Mouse (Mus musculus) adipocyte (in vitro differentiated cells): ENCODE measurements at regions not wholly inside any gene's neighbourhood (a gene's known extent, or its start where the extent isn't known, plus 50 kb on each side); places are given as distances from the start of the nearest gene placed in this dataset.

Source experiments
- DNase-seq: peaks from one replicate; pipeline ENCODE4 v3.0.0-alpha.2; 2016; ENCODE audit warnings: low spot score

- no peak for DNase-seq
Observed at GRCm38 (mm10) chr10:92077291-92077690, 644.9 kb downstream of the Nedd1 start.

- no peak for DNase-seq
Observed at GRCm38 (mm10) chr10:92076754-92077153, 645.5 kb downstream of the Nedd1 start.

GRCm38 (mm10) chr10:92075469-92075868 lies 646.8 kb downstream of the Nedd1 start:
- no peak for DNase-seq

GRCm38 (mm10) chr10:92074698-92075394 lies 647.4 kb downstream of the Nedd1 start:
- DNase-seq, result no peak

DNA sequence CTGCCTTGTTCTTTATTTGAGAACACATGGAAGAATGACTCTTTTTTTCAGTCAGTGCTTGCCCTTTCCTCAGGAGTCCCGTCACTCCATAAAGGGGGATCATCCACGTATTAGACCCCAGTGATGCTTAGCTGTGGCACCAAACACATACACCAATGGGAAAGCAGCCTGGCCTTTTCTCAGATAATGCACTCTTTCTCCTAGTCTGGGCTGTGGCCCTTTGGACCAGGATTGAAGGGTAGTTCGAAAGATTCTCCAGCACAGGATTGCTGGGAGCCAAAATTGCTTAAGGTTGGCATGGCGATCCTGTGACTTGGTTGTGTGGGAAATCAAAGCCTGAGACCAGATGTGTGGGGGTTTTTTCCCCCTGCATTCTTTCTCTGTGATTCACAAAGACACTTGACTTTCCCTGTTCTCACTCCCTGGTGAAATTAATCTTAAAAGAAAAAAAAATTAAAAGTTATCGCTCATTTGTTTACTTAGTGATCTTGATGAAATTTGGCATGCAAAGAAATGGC lies 648.3 kb downstream of the Nedd1 start:
- DNase-seq, result no peak

- no peak for DNase-seq
Observed at GRCm38 (mm10) chr10:92044783-92045182, 677.4 kb downstream of the Nedd1 start.

DNA sequence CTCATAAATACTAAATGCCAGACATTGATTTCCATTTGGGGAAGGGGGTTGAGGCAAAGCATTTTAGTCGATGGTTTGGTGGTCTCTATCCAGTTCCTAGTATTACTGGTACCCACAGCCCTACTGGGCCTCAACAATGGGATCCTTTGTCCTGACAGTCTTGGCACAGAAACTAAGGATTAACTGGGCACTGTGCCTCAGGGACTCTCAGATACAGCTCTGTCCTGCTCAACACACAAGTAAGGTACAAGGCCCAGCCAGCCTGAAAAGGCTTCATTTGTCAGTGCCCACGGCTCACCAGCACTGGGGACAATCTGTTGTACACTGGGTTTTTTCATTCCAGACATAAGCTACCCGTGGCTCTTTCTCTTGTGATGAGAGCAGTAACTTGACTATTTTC lies 686.0 kb downstream of the Nedd1 start:
- no peak for DNase-seq

DNA sequence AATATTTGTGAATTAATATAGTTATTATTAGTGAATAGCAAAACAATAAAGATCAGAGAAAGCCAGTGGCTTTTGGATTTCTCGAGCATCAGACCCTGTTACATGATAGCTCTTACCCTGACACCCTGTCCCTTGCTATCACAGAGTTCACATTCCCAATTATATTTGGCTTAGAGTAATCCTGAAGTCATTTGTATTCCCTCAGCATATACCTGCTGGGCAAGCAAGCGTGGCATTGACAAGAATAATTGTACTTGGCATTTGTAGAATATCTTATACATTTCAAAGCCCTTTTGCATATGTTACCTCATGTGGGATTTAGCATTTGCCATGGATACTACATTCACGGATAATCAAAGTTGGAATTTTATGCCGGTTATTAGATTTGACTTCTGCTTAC lies 692.0 kb downstream of the Nedd1 start:
- DNase-seq, result no peak

GRCm38 (mm10) chr10:92024203-92024602 lies 698.0 kb downstream of the Nedd1 start:
- DNase-seq, result no peak

DNA sequence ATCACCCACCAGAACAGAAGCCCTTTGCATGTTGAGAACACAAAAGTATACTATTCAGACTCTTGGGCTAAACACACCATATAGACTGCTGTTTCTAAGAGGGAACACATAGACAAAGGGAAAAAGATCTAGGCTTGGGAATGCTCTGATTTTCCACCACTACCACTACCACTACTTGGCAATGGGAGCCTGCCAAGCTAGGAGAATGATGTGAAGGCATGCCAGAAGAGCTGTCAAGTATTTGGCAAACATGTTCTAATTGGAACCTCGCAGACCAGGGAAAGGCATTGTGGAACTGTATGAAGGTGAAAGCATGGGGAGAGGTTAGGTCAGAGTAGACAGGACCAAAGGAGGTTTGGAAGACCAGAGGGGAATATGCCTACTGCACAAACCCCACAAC lies 701.2 kb downstream of the Nedd1 start:
- DNase-seq, result no peak

- no peak for DNase-seq
Observed at GRCm38 (mm10) chr10:92009551-92009950, 712.7 kb downstream of the Nedd1 start.

DNA sequence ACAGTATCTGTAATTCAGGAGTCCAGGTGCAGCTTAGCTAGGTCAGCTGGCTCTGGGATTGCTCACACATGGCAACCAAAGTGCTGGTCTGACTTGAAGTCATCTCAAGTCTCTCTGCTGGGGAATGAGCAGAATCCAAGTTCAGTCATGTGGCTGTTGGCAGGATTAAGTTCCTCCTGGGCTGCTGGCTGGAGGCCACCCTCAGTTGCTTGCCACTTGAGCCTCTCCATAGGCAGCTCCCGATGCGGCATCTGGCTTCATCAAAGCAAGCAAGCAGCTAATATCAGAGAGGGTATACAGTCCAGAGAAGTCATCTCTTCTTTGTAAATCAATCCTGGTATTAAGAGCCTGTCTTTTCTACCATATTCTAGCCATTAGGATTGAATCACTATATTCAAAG lies 714.3 kb downstream of the Nedd1 start:
- DNase-seq, result no peak

GRCm38 (mm10) chr10:92006467-92006866 lies 715.8 kb downstream of the Nedd1 start:
- DNase-seq, result no peak

GRCm38 (mm10) chr10:91991040-91991439 lies 731.2 kb downstream of the Nedd1 start:
- no peak for DNase-seq

- no peak for DNase-seq
Observed at GRCm38 (mm10) chr10:91988364-91988763, 733.9 kb downstream of the Nedd1 start.

DNA sequence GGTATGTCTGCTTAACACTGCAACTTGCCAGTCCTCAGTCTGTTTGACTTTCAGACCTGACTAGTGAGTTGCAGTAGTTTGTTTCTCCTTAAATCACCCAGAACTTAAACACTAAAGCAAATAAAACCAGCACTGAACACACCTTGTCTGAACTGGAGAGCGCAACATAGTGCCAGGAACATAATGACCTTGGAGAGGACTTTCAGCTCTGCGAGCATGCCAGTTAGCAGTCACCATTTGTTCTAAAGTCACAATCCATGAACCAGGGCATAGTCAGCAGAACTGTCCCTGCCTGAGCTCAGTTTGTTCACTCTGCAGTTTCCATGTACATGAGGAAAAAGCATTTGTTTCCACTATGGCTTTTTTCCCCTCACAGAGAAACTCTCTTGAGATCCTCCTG lies 742.4 kb downstream of the Nedd1 start:
- no peak for DNase-seq

- DNase-seq, result no peak
Observed at GRCm38 (mm10) chr10:91971951-91972350, 750.3 kb downstream of the Nedd1 start.

DNA sequence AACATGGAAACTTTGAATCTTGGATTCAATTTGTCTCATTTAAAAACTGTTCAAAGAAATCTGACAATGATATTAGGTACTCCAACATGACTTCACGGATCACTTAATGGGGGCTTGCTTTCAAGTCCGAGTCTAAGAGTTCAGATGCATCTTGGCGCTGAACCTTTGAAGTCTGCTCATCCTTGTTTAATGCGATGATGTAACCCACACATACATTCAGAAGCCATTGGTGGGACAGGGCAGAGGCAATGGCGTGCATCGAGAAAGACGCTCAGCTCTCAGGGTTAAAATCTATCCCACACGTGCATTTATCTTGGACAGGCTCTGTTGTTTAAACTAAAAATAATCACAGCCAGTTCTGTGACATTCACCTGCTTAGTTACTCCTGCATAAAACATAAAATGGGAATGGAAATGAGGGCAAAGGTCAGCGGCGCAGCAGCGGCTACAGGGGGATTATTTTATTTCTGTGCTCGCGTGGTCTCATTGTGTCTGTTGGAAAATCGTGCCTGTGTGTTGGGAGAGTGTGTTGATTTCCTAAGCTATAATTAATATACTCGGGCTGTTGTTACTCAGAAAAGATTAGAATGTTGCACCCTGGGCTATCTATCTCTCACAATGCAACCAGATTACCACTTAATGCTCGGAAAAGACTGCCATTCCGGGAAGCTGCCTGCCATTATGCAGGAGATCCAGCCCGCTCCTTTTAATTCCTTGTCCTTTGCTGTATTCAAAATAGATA lies 754.5 kb downstream of the Nedd1 start:
- no peak for DNase-seq

- no peak for DNase-seq
Observed at GRCm38 (mm10) chr10:91959734-91960492, 762.3 kb downstream of the Nedd1 start.

DNA sequence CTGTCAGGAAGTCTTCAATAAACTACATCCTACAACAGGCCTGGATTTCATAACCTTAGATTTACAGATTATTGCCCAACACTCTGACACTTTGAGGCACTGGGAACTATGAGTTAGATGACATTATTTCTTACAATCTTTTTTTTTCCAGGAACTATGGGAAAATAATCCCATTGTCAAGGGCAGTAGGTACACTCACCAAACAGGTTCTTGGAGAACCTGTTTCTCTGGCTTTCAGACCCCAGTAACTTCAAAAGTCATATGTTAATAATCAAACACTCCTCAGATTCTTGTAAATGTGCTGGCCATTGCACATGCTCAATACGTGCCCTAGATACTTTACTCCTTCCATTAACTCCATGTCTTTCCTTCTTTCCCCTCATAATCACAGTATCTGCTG lies 769.1 kb downstream of the Nedd1 start:
- no peak for DNase-seq

DNA sequence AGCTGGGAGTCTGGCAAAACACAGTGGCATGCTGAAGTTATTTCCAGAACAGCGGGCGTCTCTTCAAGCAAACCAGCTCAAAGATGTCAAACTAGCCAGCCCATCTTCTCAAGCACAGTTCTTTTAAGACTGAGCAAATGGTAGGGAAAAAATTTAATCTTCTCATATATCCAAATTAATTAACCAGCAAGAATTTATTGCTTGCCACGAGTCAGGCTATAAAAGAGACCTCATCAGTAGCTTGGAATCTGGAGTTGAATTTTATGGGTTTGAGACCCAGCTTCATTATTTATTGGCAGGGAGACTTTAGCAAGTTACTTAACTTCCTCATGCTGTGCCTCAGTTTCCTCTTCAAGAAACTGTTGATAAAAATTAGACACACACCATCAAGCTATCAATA lies 742.5 kb upstream of the Tmpo start:
- no peak for DNase-seq

- no peak for DNase-seq
Observed at GRCm38 (mm10) chr10:91889864-91890263, 708.7 kb upstream of the Tmpo start.

DNA sequence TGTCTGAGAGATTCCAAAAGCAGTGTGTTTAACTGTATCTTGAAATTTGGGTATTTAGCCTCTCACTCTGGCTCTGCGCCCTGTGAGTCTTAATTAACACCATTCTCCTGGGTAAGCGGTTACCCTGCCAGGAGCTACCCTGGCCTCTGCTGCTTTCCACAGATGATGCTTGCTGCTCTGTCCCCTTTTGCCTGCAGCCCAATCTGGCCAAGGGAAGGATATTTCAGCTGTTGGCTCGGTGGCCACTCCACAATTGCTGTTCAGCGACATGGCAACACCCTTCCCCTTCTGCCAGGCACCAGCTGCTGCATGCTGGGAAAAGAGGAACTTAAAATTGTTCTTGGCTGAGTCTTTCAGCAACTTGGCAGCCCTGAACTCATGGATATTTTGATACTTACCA lies 707.4 kb upstream of the Tmpo start:
- peak; percentile 5 for DNase-seq
